Mouse (Mus musculus): Measurements from ENCODE around the gene Atp9a.

DNA sequence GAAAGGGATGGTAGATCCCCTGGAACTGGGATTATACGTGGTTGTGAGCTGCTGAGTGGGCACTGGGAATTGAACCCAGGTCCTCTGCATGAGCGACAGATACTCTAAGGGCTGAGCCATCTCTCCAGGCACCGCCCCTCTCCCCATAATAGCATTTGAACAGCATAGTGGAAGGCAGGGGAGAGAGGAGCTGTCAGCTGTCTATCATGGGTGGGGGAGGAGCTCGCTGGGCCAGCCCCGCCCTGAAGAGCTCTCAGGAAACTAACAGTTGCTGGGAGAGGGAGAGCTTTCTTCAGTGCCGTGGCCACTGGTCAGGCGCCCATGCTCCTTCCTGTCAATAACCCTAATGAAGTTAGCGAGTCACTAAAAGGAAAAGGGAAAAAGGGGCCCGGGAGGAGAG lies 34.4 kb downstream of the Atp9a start:
- TF ChIP-seq USF1 (IDR thresholded peaks at IDR 0.05; ENCODE audit: low read depth, low read length), result no peak
- no peak for TF ChIP-seq MAX (IDR thresholded peaks at IDR 0.05; ENCODE audit: low read length)
- TF ChIP-seq ETS1 (IDR thresholded peaks at IDR 0.05; ENCODE audit: low read depth, low read length), result no peak
- TF ChIP-seq CHD2 (IDR thresholded peaks at IDR 0.05; ENCODE audit: low read length), result no peak
- TF ChIP-seq CTCF (IDR thresholded peaks at IDR 0.05 in 2 of 3, conservative IDR thresholded peaks at IDR 0.05 in 1 of 3; ENCODE audit: control insufficient read depth in 1 of 3, insufficient read depth in 1 of 3, low read depth in 2 of 3, low read length in 3 of 3, poor library complexity in 1 of 3, severe bottlenecking in 1 of 3), result no peak
- no peak for TF ChIP-seq MYB (IDR thresholded peaks at IDR 0.05; ENCODE audit: low read depth, low read length)
- no peak for TF ChIP-seq GATA1 (IDR thresholded peaks at IDR 0.05; ENCODE audit: low read depth, low read length)
- no peak for TF ChIP-seq POLR2A (IDR thresholded peaks at IDR 0.05; ENCODE audit: control insufficient read depth in 1 of 2, insufficient read depth in 1 of 2, low read depth in 1 of 2, low read length in 2 of 2, poor library complexity in 1 of 2)
- no peak for TF ChIP-seq POLR2AphosphoS2 (IDR thresholded peaks at IDR 0.05; ENCODE audit: low read length)
- TF ChIP-seq EP300 (IDR thresholded peaks at IDR 0.05; ENCODE audit: low read depth in 1 of 2, low read length in 2 of 2), result no peak
- no peak for TF ChIP-seq HCFC1 (IDR thresholded peaks at IDR 0.05; ENCODE audit: low read depth, low read length)
- TF ChIP-seq UBTF (IDR thresholded peaks at IDR 0.05; ENCODE audit: borderline replicate concordance, insufficient read depth, low read depth, low read length), result no peak
- no peak for TF ChIP-seq ZC3H11A (IDR thresholded peaks at IDR 0.05; ENCODE audit: low read depth, low read length)

All from MEL (cell line).